Mouse (Mus musculus) thymus, adult 2 months (tissue): ENCODE results near the gene Sirt4. TPM values are rescaled to one million over a fixed set of nuclear protein-coding genes. Genes with fewer than 3 reads are reported as not detected.

Experiments used
- DNase-seq: peaks from one replicate; pipeline ENCODE4 v3.0.0; 2021
- H3K27ac ChIP-seq: fragments of 200-500 bp; 2 replicates; pipeline ENCODE4 v1.5.1; 2012; ENCODE audit warnings: low read length, control low read depth; ENCODE audit not compliant: control insufficient read depth, insufficient read depth
- H3K27me3 ChIP-seq: fragments of 200-500 bp; 2 replicates; pipeline ENCODE4 v1.6.1; 2012; ENCODE audit warnings: mild to moderate bottlenecking, low read length, moderate library complexity, mixed read lengths; ENCODE audit not compliant: control insufficient read depth, insufficient read depth
- H3K36me3 ChIP-seq: fragments of 200-500 bp; 2 replicates; pipeline ENCODE4 v1.6.1; 2012; ENCODE audit warnings: mild to moderate bottlenecking, low read length, moderate library complexity; ENCODE audit not compliant: control insufficient read depth, insufficient read depth
- H3K4me1 ChIP-seq: fragments of 200-500 bp; replicated peaks from 2 replicates; pipeline ENCODE4 v1.6.1; 2012; ENCODE audit warnings: low read length; ENCODE audit not compliant: control insufficient read depth, insufficient read depth
- H3K4me3 ChIP-seq: fragments of 200-500 bp; 2 replicates; pipeline ENCODE4 v1.5.1; 2012; ENCODE audit warnings: mild to moderate bottlenecking, low read length, control low read depth, moderate library complexity; ENCODE audit not compliant: control insufficient read depth, insufficient read depth
- CTCF ChIP-seq: fragments of 200-500 bp; IDR thresholded peaks from 2 replicates; pipeline ENCODE4 v1.5.1; 2012; ENCODE audit warnings: mild to moderate bottlenecking, control low read depth, low read length, moderate library complexity, borderline replicate concordance; ENCODE audit not compliant: control insufficient read depth, poor library complexity, insufficient read depth; ENCODE audit errors: extremely low read depth
- POLR2A ChIP-seq: fragments of 200-500 bp; IDR thresholded peaks from 2 replicates; pipeline ENCODE4 v1.6.1; 2012; ENCODE audit warnings: mild to moderate bottlenecking, low read length, control low read depth, moderate library complexity; ENCODE audit not compliant: control insufficient read depth, poor library complexity, insufficient read depth; ENCODE audit errors: extremely low read depth
- WGBS: fragments of 180-500 bp; shearing (Covaris S2); methylation state at CpG from one replicate; pipeline ENCODE4 v1.1.7; 2018; 5-methylcytosine and 5-hydroxymethylcytosine counted together
- polyA plus RNA-seq: library from polyadenylated mRNA; depleted of rRNA; stranded (reverse); fragments of >200 nt; gene quantifications from 2 replicates; pipeline ENCODE4 v1.2.3, GENCODE M21; 2012; rRNA removed

The Sirt4 gene
- polyA plus RNA-seq, 1 experiment = 48.6 TPM

DNA sequence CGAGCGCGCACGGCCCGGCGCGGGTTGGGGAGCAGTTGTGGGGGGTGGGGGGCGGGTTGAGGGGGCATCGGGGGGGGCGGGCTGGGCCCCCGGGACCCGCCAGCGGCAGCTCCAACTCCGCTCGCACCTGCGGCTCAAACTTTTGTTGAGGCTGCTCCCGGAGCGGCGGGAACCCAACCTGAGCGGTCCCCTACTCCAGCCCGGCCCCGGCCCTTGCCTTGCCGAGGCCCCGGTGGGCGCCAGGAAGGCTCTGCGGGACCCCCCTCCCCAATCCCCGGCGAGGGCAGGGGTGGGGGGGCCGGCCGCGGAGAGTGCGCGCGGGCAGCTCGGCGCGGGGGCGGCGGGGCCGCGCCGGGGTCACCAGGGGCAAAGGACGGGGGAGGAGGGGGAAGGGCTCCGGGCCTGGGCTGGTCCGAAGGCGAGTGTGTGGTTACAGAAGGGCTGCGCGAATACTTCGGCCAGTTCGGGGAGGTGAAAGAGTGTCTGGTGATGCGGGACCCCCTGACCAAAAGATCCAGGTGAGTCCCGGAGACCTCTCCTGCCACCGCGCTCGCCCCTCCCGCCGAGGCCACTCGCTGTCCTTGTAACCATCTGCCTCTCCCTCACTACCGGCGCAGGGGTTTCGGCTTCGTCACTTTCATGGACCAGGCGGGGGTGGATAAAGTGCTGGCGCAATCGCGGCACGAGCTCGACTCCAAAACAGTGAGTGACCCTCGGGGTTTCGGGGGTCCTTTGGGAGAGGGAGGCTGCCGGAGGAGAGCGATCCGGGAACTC is 54.2 kb downstream of the Sirt4 start:
- no peak for DNase-seq
- peaks cover 2% of the 10 kb centered on the region for H3K4me1 ChIP-seq
- WGBS = 4% methylated on average over 67 of the region's 73 CpGs
- no peak overlapping the region for H3K27ac ChIP-seq
- H3K27me3 ChIP-seq = peaks cover 27% of the 10 kb centered on the region
- no peaks in the 10 kb centered on the region for H3K36me3 ChIP-seq
- TF ChIP-seq POLR2A = no peak
- TF ChIP-seq CTCF = no peak
- no peak overlapping the region for H3K4me3 ChIP-seq

DNA sequence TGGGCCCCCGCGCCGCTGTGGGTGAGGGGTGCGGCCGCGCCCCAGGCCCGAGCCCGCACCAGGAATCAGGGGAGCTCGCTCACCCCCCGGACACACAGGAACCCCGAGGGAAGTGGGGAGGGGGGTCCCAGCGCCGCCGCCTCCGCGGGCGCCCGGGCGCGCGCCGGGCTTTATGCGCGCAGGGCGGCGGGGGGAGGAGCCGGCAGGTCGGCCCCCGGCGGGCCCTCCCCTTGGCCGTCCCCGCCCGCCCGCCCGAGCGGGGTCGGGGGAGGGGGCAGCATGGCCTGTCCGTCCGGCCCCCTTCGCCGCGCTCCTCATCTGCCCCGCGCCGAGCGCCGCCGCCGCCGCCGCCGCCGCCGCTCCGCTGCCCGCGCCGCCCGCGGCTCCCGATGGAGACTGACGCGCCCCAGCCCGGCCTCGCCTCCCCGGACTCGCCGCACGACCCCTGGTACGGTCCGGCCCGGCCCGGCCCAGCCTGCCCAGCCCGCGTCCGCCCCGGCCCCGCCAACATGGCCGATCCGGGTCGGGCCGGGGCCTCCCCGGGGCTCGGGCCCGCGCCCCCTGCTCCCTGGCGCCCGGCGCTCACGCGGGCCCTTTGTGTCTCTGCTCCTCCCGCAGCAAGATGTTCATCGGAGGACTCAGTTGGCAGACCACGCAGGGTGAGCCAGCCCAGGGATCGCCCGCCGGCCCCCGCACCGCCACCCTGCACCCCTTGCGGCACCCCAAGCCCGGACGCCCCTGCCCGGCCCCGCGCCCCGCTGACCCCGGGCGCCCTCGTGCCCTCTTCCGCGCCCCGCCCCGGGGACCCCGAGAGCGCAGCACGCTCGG is 55.0 kb downstream of the Sirt4 start, which contains the start of gene Msi1:
Gene Msi1 (plus strand): TSS at position 241 of the 828 bp plus-strand sequence.
- DNase-seq = no peak
- no peak within 1 kb of the TSS for H3K27ac ChIP-seq
- H3K36me3 ChIP-seq = no peaks in the 10 kb centered on the region
- H3K4me1 ChIP-seq = peaks cover 2% of the 10 kb centered on the region
- peaks cover 27% of the 10 kb centered on the region for H3K27me3 ChIP-seq
- no peak within 1 kb of the TSS for H3K4me3 ChIP-seq
- 1% methylated on average over 98 of the region's 117 CpGs for WGBS
- TF ChIP-seq POLR2A (no peak), CTCF (no peak)

DNA sequence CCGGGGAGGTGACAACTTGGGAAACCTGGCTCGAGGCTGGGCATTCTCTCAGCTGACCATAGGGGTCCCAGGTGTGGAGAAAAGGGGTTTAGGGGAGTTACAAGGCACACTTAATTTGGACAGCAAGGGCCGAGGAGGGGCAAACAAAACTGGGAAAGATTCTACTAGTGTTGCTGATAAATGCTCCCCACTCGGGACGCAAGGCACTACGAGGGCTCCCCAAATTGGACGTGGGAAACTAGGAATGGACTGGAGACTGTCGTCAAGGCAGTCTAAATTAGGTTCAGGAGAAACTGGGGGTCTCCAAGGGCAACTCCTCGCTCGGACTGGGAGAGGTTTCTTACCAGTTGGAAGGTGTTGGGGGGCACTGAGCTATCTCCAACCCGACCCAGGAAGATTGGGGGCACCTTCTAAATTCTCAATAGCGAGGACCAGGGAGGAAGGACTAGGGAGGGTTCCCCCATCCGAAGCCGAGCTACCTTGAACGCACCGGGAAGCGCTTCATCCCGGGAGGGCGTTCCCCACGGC is 55.6 kb downstream of the Sirt4 start:
- Histone ChIP-seq H3K36me3 (no peaks in the 10 kb centered on the region), H3K27me3 (peaks cover 27% of the 10 kb centered on the region), H3K4me3 (no peak overlapping the region), H3K27ac (no peak overlapping the region), H3K4me1 (peaks cover 2% of the 10 kb centered on the region)
- DNase-seq = no peak
- TF ChIP-seq CTCF = no peak
- TF ChIP-seq POLR2A = no peak
- 6% methylated on average over 20 of the region's 20 CpGs for WGBS

Other genes starting within 250 kb of the Sirt4 start
- 166 and 189 TPM in 2 replicates for gene Pop5, start 248.9 kb downstream of the Sirt4 start, polyA plus RNA-seq
- 178 and 224 TPM in 2 replicates for gene Rnf10, start 211.8 kb downstream of the Sirt4 start, polyA plus RNA-seq
- 11.6 and 12.5 TPM in 2 replicates for gene Coq5, start 205.1 kb downstream of the Sirt4 start, polyA plus RNA-seq
- 407 and 496 TPM in 2 replicates for gene Dynll1, start 183.7 kb downstream of the Sirt4 start, polyA plus RNA-seq
- gene Srsf9, start 157.5 kb downstream of the Sirt4 start, polyA plus RNA-seq = 67.6 and 92.9 TPM in 2 replicates
- 10.1 and 11.3 TPM in 2 replicates for gene Gatc, start 143.5 kb downstream of the Sirt4 start, polyA plus RNA-seq
- 10.7 and 12.8 TPM in 2 replicates for gene Triap1, start 143.5 kb downstream of the Sirt4 start, polyA plus RNA-seq
- gene Cox6a1, start 135.7 kb downstream of the Sirt4 start, polyA plus RNA-seq = 2,836 and 2,976 TPM in 2 replicates
- 6.1 and 6.6 TPM in 2 replicates for gene Msi1, start 55.1 kb downstream of the Sirt4 start, polyA plus RNA-seq
- 1.2 and 1.8 TPM in 2 replicates for gene Pla2g1b, start 18.5 kb downstream of the Sirt4 start, polyA plus RNA-seq
- gene Pxn, start 22.0 kb upstream of the Sirt4 start, polyA plus RNA-seq = 161 and 172 TPM in 2 replicates
- 3,356 and 3,688 TPM in 2 replicates for gene Rplp0, start 74.7 kb upstream of the Sirt4 start, polyA plus RNA-seq
- gene Gcn1l1, start 80.5 kb upstream of the Sirt4 start, polyA plus RNA-seq = 87.8 and 109 TPM in 2 replicates
- gene Rab35, start 147.2 kb upstream of the Sirt4 start, polyA plus RNA-seq = 129 and 130 TPM in 2 replicates
- 143 and 152 TPM in 2 replicates for gene Bicdl1, start 246.9 kb upstream of the Sirt4 start, polyA plus RNA-seq